Mouse (Mus musculus): ENCODE data around the gene Olfr921. TPM values are rescaled to one million over a fixed set of nuclear protein-coding genes. Genes with fewer than 3 reads are reported as not detected.

Gene Olfr921
- total RNA-seq, 1 experiment = not detected

DNA sequence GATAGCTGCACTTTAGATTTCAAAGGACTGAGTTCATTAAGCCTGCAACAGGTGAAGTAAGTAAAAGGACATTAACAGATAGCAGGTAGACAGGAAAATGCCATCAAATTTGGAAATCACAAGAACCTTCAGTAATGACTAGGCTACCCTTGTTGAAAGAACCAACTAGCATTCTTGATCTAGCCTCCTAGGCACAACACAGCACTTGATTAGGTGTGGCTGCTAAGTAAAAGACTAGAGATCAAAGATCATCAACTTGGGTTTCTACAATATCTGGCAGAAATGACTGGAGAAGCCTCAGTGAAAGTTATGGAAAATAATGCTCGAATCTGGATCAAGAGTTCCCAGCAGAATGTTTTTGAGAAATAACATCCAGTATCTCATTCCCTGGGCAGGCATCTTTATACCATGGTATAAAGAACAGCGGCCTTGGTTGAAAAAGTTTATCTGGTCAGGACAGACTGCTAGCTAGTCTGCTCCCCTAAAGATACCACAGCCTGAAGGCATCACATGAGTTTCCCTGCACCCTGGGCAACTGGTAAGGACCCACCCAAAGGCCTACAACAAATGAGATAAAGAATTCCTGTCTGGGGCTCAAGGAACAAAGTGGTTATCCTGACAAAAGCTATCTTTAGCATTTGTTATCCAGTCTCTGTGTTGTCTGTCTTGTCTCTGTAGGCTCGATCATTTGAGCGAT lies 28.1 kb upstream of the Olfr921 start:
- H3K9me3 ChIP-seq (ENCODE audit: control insufficient read depth, insufficient read depth, low read depth, low read length) = no peaks in the 10 kb centered on the region
- no peaks in the 10 kb centered on the region for H3K36me3 ChIP-seq (ENCODE audit: control insufficient read depth, insufficient read depth, low read length, poor library complexity, severe bottlenecking)
- in situ Hi-C loops (cut with MboI; ENCODE audit: low sequenced_read_pairs in 2 of 2, unreplicated experiment in 2 of 2) = no loop called here

GRCm38 (mm10) chr9:38751999-38752398 lies 20.9 kb upstream of the Olfr921 start, which contains the start of gene Olfr920:
Olfr920 (plus strand) TSS chr9:38752299.
- H3K9me3 ChIP-seq (ENCODE audit: control insufficient read depth, insufficient read depth, low read depth, low read length) = no peaks in the 10 kb centered on the region
- in situ Hi-C loops (cut with MboI; ENCODE audit: low sequenced_read_pairs in 2 of 2, unreplicated experiment in 2 of 2) = no loop called here
- TF ChIP-seq MAFK (IDR thresholded peaks at IDR 0.05; ENCODE audit: insufficient read depth, low read depth, low read length) = no peak
- TF ChIP-seq HCFC1 (IDR thresholded peaks at IDR 0.05; ENCODE audit: borderline replicate concordance, insufficient read depth, low read length) = no peak
- TF ChIP-seq CHD2 (IDR thresholded peaks at IDR 0.05; ENCODE audit: low read depth, low read length) = no peak
- no peak for TF ChIP-seq ZC3H11A (IDR thresholded peaks at IDR 0.05; ENCODE audit: borderline replicate concordance, low read depth, low read length)
- TF ChIP-seq ZNF384 (IDR thresholded peaks at IDR 0.05; ENCODE audit: low read depth, low read length) = no peak

More for the DNA sequence above, 28.1 kb upstream of the Olfr921 start:
- no peak for DNase-seq (ENCODE audit: low read depth, low spot score)
- Histone ChIP-seq H3K4me1 (ENCODE audit: control insufficient read depth in 2 of 2, insufficient read depth in 2 of 2, low read length in 2 of 2, poor library complexity in 1 of 2) (no peaks in the 10 kb centered on the region), H3K9ac (ENCODE audit: insufficient read depth, low read depth, low read length, poor library complexity, severe bottlenecking) (no peak overlapping the region), H3K27ac (ENCODE audit: insufficient read depth, low read depth, low read length, poor library complexity, severe bottlenecking) (no peak overlapping the region), H3K4me3 (ENCODE audit: insufficient read depth in 1 of 2, low read depth in 1 of 2, low read length in 2 of 2, poor library complexity in 1 of 2, severe bottlenecking in 1 of 2) (no peak overlapping the region)
- no peak for TF ChIP-seq HCFC1 (IDR thresholded peaks at IDR 0.05; ENCODE audit: borderline replicate concordance, insufficient read depth, low read length)
- no peak for TF ChIP-seq ZNF384 (IDR thresholded peaks at IDR 0.05; ENCODE audit: low read depth, low read length)
- TF ChIP-seq CHD2 (IDR thresholded peaks at IDR 0.05; ENCODE audit: low read depth, low read length) = no peak
- no peak for TF ChIP-seq ZC3H11A (IDR thresholded peaks at IDR 0.05; ENCODE audit: borderline replicate concordance, low read depth, low read length)
- TF ChIP-seq MAFK (IDR thresholded peaks at IDR 0.05; ENCODE audit: insufficient read depth, low read depth, low read length) = no peak

GRCm38 (mm10) chr9:38792689-38793088 lies 19.8 kb downstream of the Olfr921 start:
- in situ Hi-C loops (cut with MboI; ENCODE audit: low sequenced_read_pairs in 2 of 2, unreplicated experiment in 2 of 2) = no loop called here
- no peak overlapping the region for H3K27ac ChIP-seq (ENCODE audit: insufficient read depth, low read depth, low read length, poor library complexity, severe bottlenecking)
- TF ChIP-seq HCFC1 (IDR thresholded peaks at IDR 0.05; ENCODE audit: borderline replicate concordance, insufficient read depth, low read length) (no peak), ZNF384 (IDR thresholded peaks at IDR 0.05; ENCODE audit: low read depth, low read length) (no peak), CHD2 (IDR thresholded peaks at IDR 0.05; ENCODE audit: low read depth, low read length) (no peak), MAFK (IDR thresholded peaks at IDR 0.05; ENCODE audit: insufficient read depth, low read depth, low read length) (no peak), ZC3H11A (IDR thresholded peaks at IDR 0.05; ENCODE audit: borderline replicate concordance, low read depth, low read length) (no peak)

More at GRCm38 (mm10) chr9:38751999-38752398, 20.9 kb upstream of the Olfr921 start, which contains the start of gene Olfr920:
- H3K9ac ChIP-seq (ENCODE audit: insufficient read depth, low read depth, low read length, poor library complexity, severe bottlenecking) = no peak within 1 kb of the TSS
- no peaks in the 10 kb centered on the region for H3K36me3 ChIP-seq (ENCODE audit: control insufficient read depth, insufficient read depth, low read length, poor library complexity, severe bottlenecking)
- H3K4me1 ChIP-seq (ENCODE audit: control insufficient read depth in 2 of 2, insufficient read depth in 2 of 2, low read length in 2 of 2, poor library complexity in 1 of 2) = no peaks in the 10 kb centered on the region
- no peak within 1 kb of the TSS for H3K27ac ChIP-seq (ENCODE audit: insufficient read depth, low read depth, low read length, poor library complexity, severe bottlenecking)
- no peak within 1 kb of the TSS for H3K4me3 ChIP-seq (ENCODE audit: insufficient read depth in 1 of 2, low read depth in 1 of 2, low read length in 2 of 2, poor library complexity in 1 of 2, severe bottlenecking in 1 of 2)
- DNase-seq (ENCODE audit: low read depth, low spot score) = no peak

DNA sequence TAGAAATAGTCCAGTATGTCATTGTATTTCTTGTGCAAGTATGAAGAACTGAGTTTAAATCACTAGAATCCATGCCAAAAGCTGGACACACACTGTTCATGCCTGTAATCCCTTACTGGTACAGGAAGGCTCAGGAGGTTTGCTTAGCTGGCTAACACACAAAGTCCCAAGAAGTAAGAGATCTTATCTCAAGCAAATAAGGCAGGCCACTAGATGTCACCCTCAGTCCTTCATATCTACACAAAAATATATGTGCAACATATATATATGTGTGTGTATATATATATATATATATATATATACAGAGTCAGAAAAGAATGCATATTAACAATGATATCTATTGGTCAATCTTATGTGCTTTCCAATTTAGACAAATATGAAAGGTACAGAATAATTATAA lies 32.8 kb downstream of the Olfr921 start:
- no peak for TF ChIP-seq MAFK (IDR thresholded peaks at IDR 0.05; ENCODE audit: insufficient read depth, low read depth, low read length)
- TF ChIP-seq ZC3H11A (IDR thresholded peaks at IDR 0.05; ENCODE audit: borderline replicate concordance, low read depth, low read length) = no peak
- TF ChIP-seq HCFC1 (IDR thresholded peaks at IDR 0.05; ENCODE audit: borderline replicate concordance, insufficient read depth, low read length) = no peak
- TF ChIP-seq ZNF384 (IDR thresholded peaks at IDR 0.05; ENCODE audit: low read depth, low read length) = no peak
- no peak for TF ChIP-seq CHD2 (IDR thresholded peaks at IDR 0.05; ENCODE audit: low read depth, low read length)
- Histone ChIP-seq H3K4me1 (ENCODE audit: control insufficient read depth in 2 of 2, insufficient read depth in 2 of 2, low read length in 2 of 2, poor library complexity in 1 of 2) (no peaks in the 10 kb centered on the region), H3K9ac (ENCODE audit: insufficient read depth, low read depth, low read length, poor library complexity, severe bottlenecking) (no peak overlapping the region), H3K36me3 (ENCODE audit: control insufficient read depth, insufficient read depth, low read length, poor library complexity, severe bottlenecking) (no peaks in the 10 kb centered on the region), H3K9me3 (ENCODE audit: control insufficient read depth, insufficient read depth, low read depth, low read length) (peaks cover 2% of the 10 kb centered on the region; the same call in 1 of the 2 replicates), H3K27ac (ENCODE audit: insufficient read depth, low read depth, low read length, poor library complexity, severe bottlenecking) (no peak overlapping the region), H3K4me3 (ENCODE audit: insufficient read depth in 1 of 2, low read depth in 1 of 2, low read length in 2 of 2, poor library complexity in 1 of 2, severe bottlenecking in 1 of 2) (no peak overlapping the region)
- in situ Hi-C loops (cut with MboI; ENCODE audit: low sequenced_read_pairs in 2 of 2, unreplicated experiment in 2 of 2) = no loop called here
- no peak for DNase-seq (ENCODE audit: low read depth, low spot score)

More at GRCm38 (mm10) chr9:38792689-38793088, 19.8 kb downstream of the Olfr921 start:
- no peak for DNase-seq (ENCODE audit: low read depth, low spot score)
- H3K36me3 ChIP-seq (ENCODE audit: control insufficient read depth, insufficient read depth, low read length, poor library complexity, severe bottlenecking) = no peaks in the 10 kb centered on the region
- H3K4me1 ChIP-seq (ENCODE audit: control insufficient read depth in 2 of 2, insufficient read depth in 2 of 2, low read length in 2 of 2, poor library complexity in 1 of 2) = no peaks in the 10 kb centered on the region
- no peaks in the 10 kb centered on the region for H3K9me3 ChIP-seq (ENCODE audit: control insufficient read depth, insufficient read depth, low read depth, low read length)
- H3K9ac ChIP-seq (ENCODE audit: insufficient read depth, low read depth, low read length, poor library complexity, severe bottlenecking) = no peak overlapping the region
- no peak overlapping the region for H3K4me3 ChIP-seq (ENCODE audit: insufficient read depth in 1 of 2, low read depth in 1 of 2, low read length in 2 of 2, poor library complexity in 1 of 2, severe bottlenecking in 1 of 2)
